Mouse (Mus musculus): ENCODE data around the gene Car2. TPM values are rescaled to one million over a fixed set of nuclear protein-coding genes. Genes with fewer than 3 reads are reported as not detected.

Car2 gene
- total and polyA plus RNA-seq, 3 experiments: 6.8 to 24.3 (median 7.8) TPM

DNA sequence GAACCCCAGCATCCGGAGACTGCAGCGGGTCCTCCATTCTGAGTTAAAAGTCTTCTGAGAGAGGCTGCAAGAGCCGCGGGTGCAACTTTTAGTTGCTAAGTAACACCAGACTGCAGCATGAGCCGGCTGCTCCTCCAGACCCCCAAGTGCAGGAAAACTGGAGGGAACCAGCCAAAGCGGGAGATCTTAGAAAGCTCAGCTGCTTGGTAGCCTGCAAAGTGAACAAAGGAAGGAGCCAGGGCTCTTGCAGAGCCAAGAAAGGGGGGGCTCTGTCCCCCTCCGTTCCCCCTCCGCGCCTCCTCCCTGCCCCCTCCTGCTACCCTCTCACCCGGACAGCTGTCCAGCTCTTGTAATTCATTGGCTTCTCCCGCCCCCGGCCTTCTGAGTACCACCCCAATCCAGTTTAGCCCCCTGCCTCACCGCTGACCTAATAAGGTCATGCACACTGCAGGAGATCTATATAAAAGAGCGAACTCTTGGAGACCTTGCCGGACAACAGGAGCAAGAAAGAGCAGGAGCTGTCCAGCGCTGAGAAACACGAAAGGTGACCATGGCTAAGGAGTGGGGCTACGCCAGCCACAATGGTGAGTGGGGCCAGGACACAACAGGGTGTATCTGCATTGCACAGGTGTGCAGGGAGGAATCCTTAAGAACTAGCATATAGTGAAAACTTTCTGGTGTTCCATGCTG lies 22.9 kb upstream of the Car2 start, which contains the start of gene Car3:
Gene Car3 (plus strand): TSS at position 491 of the 690 bp plus-strand sequence.
- Histone ChIP-seq H3K36me3 (ENCODE audit: control insufficient read depth, insufficient read depth, low read length) (no peaks in the 10 kb centered on the region), H3K9ac (ENCODE audit: low read depth, low read length) (no peak within 1 kb of the TSS), H3K79me2 (replicated peaks; ENCODE audit: control insufficient read depth, insufficient read depth, low read length) (no peaks in the 10 kb centered on the region), H3K27me3 (ENCODE audit: control insufficient read depth, insufficient read depth, low read length) (peaks cover 4% of the 10 kb centered on the region; the same call in 1 of the 2 replicates), H3K4me3 (no peak within 1 kb of the TSS), H3K27ac (no peak within 1 kb of the TSS), H3K4me1 (ENCODE audit: control insufficient read depth, insufficient read depth, low read length) (no peaks in the 10 kb centered on the region)
- 5% methylated on average over 18 of the region's 18 CpGs for WGBS
- no peak for DNase-seq
- intact Hi-C loops (cut with DNase I): no loop called here
- TF ChIP-seq POLR2A (IDR thresholded peaks at IDR 0.05; ENCODE audit: insufficient read depth, low read depth, low read length): no peak
- no peak for TF ChIP-seq EP300 (IDR thresholded peaks at IDR 0.05; ENCODE audit: insufficient read depth, low read depth, low read length)
- TF ChIP-seq CTCF (IDR thresholded peaks at IDR 0.05): no peak

DNA sequence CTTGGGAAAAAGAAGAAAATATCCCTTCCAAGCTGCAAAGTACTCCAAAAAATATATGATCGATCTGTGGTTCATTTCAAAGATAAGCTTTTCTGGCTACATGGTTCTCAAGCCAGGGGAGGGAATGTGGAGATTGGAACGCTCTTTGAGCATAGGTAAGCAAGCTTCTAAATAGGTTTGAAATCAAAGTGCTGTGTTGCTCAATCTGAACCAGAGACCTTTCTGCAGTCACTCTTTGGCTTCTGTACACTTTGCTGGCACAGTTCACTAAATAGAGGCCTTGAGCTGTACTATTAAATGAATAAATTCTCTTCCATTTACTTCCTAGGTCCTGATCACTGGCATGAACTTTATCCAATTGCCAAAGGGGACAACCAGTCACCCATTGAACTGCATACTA lies 22.2 kb upstream of the Car2 start:
- H3K9ac ChIP-seq (ENCODE audit: low read depth, low read length): no peak overlapping the region
- TF ChIP-seq EP300 (IDR thresholded peaks at IDR 0.05; ENCODE audit: insufficient read depth, low read depth, low read length) (no peak), POLR2A (IDR thresholded peaks at IDR 0.05; ENCODE audit: insufficient read depth, low read depth, low read length) (no peak), CTCF (IDR thresholded peaks at IDR 0.05) (no peak)
- H3K4me3 ChIP-seq: no peak overlapping the region
- DNase-seq: no peak
- WGBS: 85% methylated on average over 2 of the region's 2 CpGs
- H3K27ac ChIP-seq: no peak overlapping the region
- no peaks in the 10 kb centered on the region for H3K4me1 ChIP-seq (ENCODE audit: control insufficient read depth, insufficient read depth, low read length)
- intact Hi-C loops (cut with DNase I): no loop called here
- no peaks in the 10 kb centered on the region for H3K36me3 ChIP-seq (ENCODE audit: control insufficient read depth, insufficient read depth, low read length)
- H3K79me2 ChIP-seq (replicated peaks; ENCODE audit: control insufficient read depth, insufficient read depth, low read length): no peaks in the 10 kb centered on the region
- peaks cover 4% of the 10 kb centered on the region; the same call in 1 of the 2 replicates for H3K27me3 ChIP-seq (ENCODE audit: control insufficient read depth, insufficient read depth, low read length)

DNA sequence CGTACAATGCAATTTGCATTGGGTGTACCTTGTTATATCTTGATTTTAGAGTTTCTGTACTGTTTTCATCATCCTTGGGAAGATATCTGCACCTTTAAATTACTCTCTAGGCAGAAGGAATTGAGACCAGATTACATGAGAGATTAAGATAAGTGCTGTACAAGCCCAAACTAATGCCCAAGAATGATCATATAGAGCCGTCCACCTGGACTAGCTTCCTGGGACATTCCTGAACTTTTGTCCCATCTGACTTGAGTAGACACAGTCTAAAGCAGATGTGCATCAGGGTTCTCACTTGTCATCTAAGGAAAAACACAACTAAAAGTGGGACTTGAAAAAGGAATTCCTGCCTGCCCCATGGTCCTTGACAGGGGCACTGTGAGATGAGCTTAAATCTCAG lies 20.1 kb upstream of the Car2 start:
- intact Hi-C loops (cut with DNase I): no loop called here
- Histone ChIP-seq H3K27me3 (ENCODE audit: control insufficient read depth, insufficient read depth, low read length) (peaks cover 4% of the 10 kb centered on the region; the same call in 1 of the 2 replicates), H3K27ac (no peak overlapping the region), H3K79me2 (replicated peaks; ENCODE audit: control insufficient read depth, insufficient read depth, low read length) (no peaks in the 10 kb centered on the region), H3K4me1 (ENCODE audit: control insufficient read depth, insufficient read depth, low read length) (no peaks in the 10 kb centered on the region), H3K4me3 (no peak overlapping the region), H3K36me3 (ENCODE audit: control insufficient read depth, insufficient read depth, low read length) (no peaks in the 10 kb centered on the region), H3K9ac (ENCODE audit: low read depth, low read length) (no peak overlapping the region)
- TF ChIP-seq EP300 (IDR thresholded peaks at IDR 0.05; ENCODE audit: insufficient read depth, low read depth, low read length) (no peak), CTCF (IDR thresholded peaks at IDR 0.05) (no peak), POLR2A (IDR thresholded peaks at IDR 0.05; ENCODE audit: insufficient read depth, low read depth, low read length) (no peak)
- DNase-seq: no peak
- WGBS: 64% methylated on average over 2 of the region's 2 CpGs

DNA sequence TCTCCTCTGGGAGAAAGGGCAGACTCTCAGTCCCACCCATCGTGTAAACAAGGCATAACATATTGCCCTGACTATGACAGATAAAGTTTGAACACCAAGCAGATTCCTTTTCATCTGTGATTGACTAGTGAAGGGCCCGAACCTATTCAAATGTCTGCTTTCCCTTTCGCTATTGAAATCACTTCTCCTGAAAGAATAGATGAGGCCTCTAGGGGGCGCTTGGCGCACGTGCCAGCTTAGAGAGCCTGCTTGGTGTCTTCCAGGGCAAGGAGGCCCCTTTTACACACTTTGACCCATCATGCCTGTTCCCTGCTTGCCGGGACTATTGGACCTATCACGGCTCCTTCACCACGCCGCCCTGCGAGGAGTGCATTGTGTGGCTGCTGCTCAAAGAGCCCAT lies 16.3 kb upstream of the Car2 start:
- Histone ChIP-seq H3K9ac (ENCODE audit: low read depth, low read length) (no peak overlapping the region; the same call in 1 of the 2 replicates), H3K27ac (no peak overlapping the region), H3K4me3 (peak overlapping the region; percentile 42), H3K36me3 (ENCODE audit: control insufficient read depth, insufficient read depth, low read length) (no peaks in the 10 kb centered on the region), H3K27me3 (ENCODE audit: control insufficient read depth, insufficient read depth, low read length) (no peaks in the 10 kb centered on the region), H3K79me2 (replicated peaks; ENCODE audit: control insufficient read depth, insufficient read depth, low read length) (no peaks in the 10 kb centered on the region), H3K4me1 (ENCODE audit: control insufficient read depth, insufficient read depth, low read length) (no peaks in the 10 kb centered on the region)
- intact Hi-C loops (cut with DNase I): loop anchor here (5.0 kb wide), 1 partner anchor 378 kb away; no protein-coding TSS in a partner anchor
- TF ChIP-seq EP300 (IDR thresholded peaks at IDR 0.05; ENCODE audit: insufficient read depth, low read depth, low read length) (no peak), POLR2A (IDR thresholded peaks at IDR 0.05; ENCODE audit: insufficient read depth, low read depth, low read length) (no peak), CTCF (IDR thresholded peaks at IDR 0.05) (peak; percentile 84)
- WGBS: 26% methylated on average over 11 of the region's 11 CpGs
- peak; percentile 59 to 61 for DNase-seq

DNA sequence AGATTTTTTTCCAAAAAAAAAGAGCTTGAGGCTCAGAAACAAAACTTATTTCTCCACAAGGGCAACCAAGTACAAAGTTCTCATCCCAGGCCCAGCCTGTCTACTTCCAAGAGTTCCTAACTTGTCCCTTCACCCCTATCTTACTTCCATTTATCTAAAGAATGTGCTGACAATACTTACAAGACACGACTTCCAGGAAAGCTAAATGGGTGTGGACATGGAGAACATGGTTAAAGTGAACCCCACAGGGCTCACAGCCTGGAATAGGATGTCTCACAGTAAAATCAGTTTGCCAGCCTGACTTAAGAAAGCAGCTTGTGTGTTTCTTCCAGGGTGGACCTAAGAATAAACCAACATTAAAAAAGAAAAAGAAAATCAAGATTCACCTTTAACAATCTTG lies 15.5 kb upstream of the Car2 start:
- no peaks in the 10 kb centered on the region for H3K79me2 ChIP-seq (replicated peaks; ENCODE audit: control insufficient read depth, insufficient read depth, low read length)
- no peaks in the 10 kb centered on the region for H3K36me3 ChIP-seq (ENCODE audit: control insufficient read depth, insufficient read depth, low read length)
- H3K9ac ChIP-seq (ENCODE audit: low read depth, low read length): no peak overlapping the region
- no peaks in the 10 kb centered on the region for H3K27me3 ChIP-seq (ENCODE audit: control insufficient read depth, insufficient read depth, low read length)
- no peak overlapping the region for H3K27ac ChIP-seq
- no peak for DNase-seq
- no peak overlapping the region for H3K4me3 ChIP-seq
- 40% methylated on average over 1 of the region's 1 CpGs for WGBS
- intact Hi-C loops (cut with DNase I): loop anchor here (5.0 kb wide), 1 partner anchor 377 kb away; no protein-coding TSS in a partner anchor
- no peaks in the 10 kb centered on the region for H3K4me1 ChIP-seq (ENCODE audit: control insufficient read depth, insufficient read depth, low read length)
- TF ChIP-seq CTCF (IDR thresholded peaks at IDR 0.05): no peak
- TF ChIP-seq POLR2A (IDR thresholded peaks at IDR 0.05; ENCODE audit: insufficient read depth, low read depth, low read length): no peak
- TF ChIP-seq EP300 (IDR thresholded peaks at IDR 0.05; ENCODE audit: insufficient read depth, low read depth, low read length): no peak

DNA sequence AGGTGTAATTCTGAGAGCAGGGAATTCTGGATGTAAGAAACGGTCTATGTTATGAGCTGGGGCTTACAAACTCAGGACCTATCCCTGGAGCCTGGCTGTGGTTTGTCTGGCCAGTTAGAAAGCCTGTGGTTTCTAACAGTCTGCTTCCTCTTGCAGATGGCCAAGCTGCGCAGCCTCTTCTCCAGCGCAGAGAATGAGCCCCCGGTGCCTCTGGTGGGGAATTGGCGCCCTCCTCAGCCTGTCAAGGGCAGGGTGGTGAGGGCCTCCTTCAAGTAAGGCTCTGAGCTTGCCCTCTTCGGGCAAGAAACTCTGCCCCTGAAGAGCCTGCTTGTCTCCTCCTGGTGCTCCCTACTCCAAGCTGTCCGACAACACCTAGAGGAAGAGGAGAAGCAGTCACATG lies 14.7 kb upstream of the Car2 start:
- no peak for DNase-seq

More for the DNA sequence above, 14.7 kb upstream of the Car2 start:
- no peak overlapping the region for H3K9ac ChIP-seq (ENCODE audit: low read depth, low read length)
- TF ChIP-seq EP300 (IDR thresholded peaks at IDR 0.05; ENCODE audit: insufficient read depth, low read depth, low read length) (no peak), CTCF (IDR thresholded peaks at IDR 0.05) (no peak), POLR2A (IDR thresholded peaks at IDR 0.05; ENCODE audit: insufficient read depth, low read depth, low read length) (no peak)
- intact Hi-C loops (cut with DNase I): loop anchor here (5.0 kb wide), 1 partner anchor 376 kb away; no protein-coding TSS in a partner anchor
- H3K27ac ChIP-seq: no peak overlapping the region
- 41% methylated on average over 7 of the region's 7 CpGs for WGBS
- H3K4me1 ChIP-seq (ENCODE audit: control insufficient read depth, insufficient read depth, low read length): no peaks in the 10 kb centered on the region
- H3K36me3 ChIP-seq (ENCODE audit: control insufficient read depth, insufficient read depth, low read length): no peaks in the 10 kb centered on the region
- H3K4me3 ChIP-seq: no peak overlapping the region
- no peaks in the 10 kb centered on the region for H3K79me2 ChIP-seq (replicated peaks; ENCODE audit: control insufficient read depth, insufficient read depth, low read length)
- H3K27me3 ChIP-seq (ENCODE audit: control insufficient read depth, insufficient read depth, low read length): no peaks in the 10 kb centered on the region

All from heart, adult 2 months (tissue).